Mouse (Mus musculus) megakaryocyte-erythroid progenitor cell, adult 5-6 weeks (primary cell): ENCODE data around the gene Prune1. TPM values are rescaled to one million over a fixed set of nuclear protein-coding genes. Genes with fewer than 3 reads are reported as not detected.

Source experiments
- ATAC-seq: replicated peaks from 2 replicates; pipeline ENCODE4 v1.8.0; 2016; ENCODE audit warnings: mild to moderate bottlenecking, inconsistent platforms; ENCODE audit not compliant: severe bottlenecking, poor library complexity, low FRiP score, low TSS enrichment
- total RNA-seq, 2 experiments: library from RNA; stranded (forward) in 1 of 2; stranded (reverse) in 1 of 2; fragments of 200-1000, 215-1000 nt in 1 of 2; fragments of >200 nt in 1 of 2; fragmentation: Nextera tagmentation in 1 of 2; gene quantifications; 2 replicates each; pipeline ENCODE4 v1.2.3; 2014 to 2017

Gene Prune1
- total RNA-seq, 2 experiments from 2014 or later, result 10.1 to 20.2 TPM

DNA sequence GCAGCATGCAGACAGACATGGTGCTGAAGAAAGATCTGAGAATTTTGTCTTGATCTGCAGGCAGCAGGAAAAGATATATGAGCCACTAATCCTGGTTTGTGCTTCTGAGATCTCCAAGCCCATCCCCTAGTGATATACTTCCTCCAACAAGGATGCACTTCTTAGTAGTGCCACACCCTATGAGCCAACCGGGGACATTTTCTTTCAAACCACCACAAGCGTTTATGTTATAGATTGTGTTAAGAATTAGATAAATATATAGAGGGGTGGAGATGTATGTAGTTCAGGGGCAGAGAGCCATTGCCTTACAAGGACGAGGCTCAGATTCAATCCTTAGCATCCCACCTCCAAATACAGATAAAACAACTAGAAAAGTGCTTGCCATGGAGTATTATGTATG, 28.6 kb upstream of the Prune1 start:
- no peak for ATAC-seq

DNA sequence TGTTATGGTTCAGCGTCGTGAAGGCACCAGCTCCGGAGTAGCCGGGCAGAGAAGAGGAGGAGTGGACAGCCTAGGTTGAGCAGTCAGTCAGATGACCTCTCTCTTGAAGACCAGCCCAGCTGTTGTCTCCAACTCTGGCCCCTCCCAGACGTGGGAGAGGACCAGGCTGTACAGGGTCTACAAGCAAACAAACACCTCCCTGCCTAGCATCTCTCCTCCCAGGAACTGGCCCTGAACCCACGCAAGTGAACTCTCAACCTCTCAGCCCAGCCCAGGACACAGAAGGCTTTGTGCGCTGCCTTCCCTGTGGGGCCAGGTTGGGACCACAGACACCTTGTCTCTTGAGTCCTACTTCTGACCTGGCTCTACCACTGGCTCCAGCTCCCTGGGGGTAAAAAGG, 25.2 kb upstream of the Prune1 start, which contains the start of gene Anxa9:
TSS of gene Anxa9 (minus strand) at position 77 of the 400 bp plus-strand sequence.
- ATAC-seq, result no peak

DNA sequence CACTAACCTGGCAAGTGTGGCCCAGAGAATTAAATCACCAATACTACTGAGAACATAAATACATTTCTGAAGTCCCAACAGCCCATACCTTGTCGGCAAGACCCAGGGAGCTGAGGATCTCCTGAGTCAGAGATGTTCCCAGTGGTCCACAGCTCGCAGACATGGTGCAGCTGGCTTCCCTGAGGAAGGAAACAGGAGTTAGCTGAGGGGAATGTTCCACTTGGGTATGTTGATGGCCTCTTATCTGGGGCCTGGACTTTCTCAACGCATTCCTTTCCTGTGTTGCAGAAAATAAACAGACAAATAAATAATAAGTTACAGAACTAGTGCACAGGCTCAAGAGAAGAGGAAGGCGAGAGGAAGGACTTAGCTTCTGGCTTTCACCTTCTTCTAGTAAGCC, 24.4 kb upstream of the Prune1 start:
- ATAC-seq, result no peak

DNA sequence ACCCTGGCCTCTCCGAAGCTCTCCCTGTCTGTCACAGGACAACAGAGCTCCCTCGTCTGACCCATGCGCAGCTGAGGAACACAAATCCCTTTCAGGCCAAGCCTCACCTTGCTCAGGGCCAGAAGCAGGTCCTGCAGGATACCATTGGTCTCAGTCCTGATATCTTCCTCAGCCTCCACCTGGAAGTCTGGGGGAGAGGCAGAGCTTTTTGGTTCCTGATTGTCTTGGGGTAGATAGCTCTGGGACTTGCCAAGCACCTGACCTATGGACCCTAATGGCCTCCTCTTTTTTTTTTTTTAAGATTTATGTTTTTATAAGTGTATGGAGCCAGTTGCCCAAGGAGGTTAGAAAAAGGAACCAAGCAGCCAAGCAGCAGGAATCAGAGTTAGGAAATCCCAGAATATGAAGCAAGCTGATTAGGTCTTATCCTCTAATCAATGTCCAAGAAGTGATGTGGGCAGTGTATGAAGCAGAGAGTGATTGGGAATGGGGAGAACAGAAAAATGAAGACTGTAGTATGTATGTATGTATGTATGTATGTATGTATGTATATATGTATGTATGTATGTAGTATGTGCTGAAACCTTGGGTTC, 19.4 kb upstream of the Prune1 start:
- ATAC-seq, result no peak

DNA sequence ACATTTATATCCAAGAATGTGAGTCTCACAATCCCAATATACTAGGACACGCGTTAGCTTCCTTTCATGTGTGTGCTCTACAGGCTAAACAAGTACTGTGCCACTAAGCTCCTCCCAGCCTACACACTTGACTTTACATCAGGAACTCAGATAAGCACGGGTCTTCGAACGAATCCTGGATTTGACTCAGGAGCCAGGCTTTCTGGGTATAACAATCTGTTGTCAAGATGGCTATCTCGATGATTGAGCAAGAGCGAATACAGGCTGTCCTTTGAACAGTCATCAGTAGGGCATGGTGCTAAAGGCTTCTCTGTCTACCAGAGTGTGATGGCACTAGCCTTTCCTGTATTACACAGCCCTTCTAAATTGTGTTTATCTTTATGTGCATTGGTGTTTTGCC, 16.1 kb upstream of the Prune1 start:
- ATAC-seq, result no peak

DNA sequence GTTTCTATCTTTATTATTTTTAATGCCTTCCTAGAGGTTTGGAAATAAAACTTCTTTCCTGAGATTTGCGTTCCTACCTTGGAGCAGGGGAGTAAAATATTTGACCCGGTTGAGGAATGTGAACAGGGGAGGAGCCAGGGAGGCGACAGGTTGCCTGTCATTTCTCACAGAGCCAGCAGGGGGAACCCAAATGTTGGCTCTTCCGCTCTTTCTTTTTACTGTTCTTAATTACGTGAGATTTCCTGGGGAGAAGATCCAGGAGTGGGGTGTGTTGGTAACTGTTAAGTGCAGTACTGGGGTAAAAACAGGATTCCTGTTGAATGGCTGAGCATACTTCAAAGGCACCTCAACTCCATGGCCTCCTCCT, 14.2 kb upstream of the Prune1 start:
- peak; percentile 60 for ATAC-seq

DNA sequence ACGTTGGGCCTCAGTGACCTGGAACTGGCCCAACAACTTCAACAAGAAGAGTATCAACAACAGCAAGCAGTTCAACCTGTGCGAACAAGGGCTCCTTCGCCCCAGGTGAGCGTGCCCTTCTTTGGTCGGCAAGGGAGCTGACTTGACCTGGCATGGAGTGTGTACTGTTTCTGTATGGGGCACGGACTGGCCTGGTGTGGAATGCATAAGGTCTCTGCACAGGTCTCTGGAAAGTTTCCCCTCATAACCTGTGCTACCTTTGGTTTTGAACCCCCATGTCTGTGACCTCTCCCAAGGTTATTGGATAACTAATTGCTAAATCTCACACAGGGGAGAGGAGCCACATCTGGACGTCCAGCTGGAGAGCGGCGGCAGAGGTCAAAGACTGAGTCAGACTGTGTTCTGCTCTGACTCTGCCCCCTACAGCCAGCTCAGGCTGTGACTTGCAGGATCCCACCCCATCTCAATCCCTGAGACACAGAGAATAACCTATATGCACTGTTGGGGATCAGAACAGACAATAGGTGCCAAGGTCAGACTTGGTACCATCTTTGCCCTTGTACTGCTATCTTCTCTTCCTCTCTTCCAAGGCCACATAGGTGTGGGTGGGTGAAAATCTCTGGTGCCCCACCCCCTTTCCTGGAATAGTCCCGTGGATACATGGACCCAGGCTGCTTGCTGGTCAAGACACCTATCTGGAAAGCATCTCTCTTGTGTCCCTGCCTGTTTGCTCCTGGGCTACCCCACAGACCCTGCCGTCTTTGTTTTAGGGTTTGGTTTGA, 13.6 kb upstream of the Prune1 start:
- no peak for ATAC-seq

DNA sequence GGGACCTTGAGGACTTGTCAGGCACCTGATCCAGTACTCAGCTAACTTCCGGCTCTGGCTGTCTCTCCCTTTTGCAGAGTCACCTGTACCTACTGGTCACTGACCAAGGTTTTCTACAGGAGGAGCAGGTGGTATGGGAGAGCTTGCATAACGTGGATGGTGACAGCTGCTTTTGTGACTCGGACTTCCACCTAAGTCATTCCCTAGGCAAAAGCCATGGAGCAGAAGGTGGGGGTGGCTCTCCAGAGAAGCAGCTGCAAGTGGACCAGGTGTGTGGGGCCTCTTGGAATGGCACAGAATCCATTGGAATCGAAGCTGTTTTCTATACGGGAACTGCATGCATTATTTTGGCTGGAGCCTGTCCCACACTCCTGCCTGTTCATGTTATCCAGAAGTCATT, 12.8 kb upstream of the Prune1 start:
- no peak for ATAC-seq

DNA sequence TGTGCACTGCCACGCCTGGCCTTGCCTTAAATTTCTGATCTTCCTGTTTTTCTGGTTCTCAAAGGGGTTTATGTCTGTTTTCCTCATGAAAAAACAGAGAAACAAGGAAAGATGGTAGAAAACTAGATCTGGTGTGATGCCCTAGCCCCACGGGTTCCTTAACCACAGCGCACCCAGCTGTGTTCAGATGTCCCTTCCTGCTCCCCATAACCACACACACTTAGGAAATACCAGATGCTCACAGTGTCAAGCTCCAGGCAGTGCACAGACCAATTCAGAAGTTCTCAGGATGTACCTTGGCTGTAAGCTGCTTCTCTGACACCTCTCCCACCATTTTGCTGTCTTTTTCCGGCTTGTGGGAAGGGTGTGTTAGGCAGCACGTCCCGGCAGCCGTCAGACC, 12.4 kb upstream of the Prune1 start:
- ATAC-seq, result no peak

DNA sequence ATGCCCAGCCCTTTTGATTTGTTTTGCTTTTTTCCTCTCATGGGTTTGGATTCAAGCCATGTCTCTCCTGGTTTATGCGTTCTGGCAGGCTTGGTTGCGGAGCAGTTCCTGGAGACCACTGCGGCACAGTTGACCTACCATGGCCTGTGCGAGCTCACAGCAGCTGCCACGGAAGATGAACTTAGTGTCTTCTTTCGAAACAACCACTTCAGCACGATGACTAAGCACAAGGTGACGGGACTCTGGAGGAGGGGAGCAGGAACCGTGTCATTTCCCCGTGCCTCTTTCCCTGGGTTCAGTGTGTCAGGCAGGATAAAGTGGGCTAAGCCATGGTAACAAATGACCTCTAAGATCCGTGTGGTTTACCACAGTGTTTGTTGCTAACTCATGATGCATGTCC, 11.7 kb upstream of the Prune1 start:
- peak; percentile 43 for ATAC-seq

DNA sequence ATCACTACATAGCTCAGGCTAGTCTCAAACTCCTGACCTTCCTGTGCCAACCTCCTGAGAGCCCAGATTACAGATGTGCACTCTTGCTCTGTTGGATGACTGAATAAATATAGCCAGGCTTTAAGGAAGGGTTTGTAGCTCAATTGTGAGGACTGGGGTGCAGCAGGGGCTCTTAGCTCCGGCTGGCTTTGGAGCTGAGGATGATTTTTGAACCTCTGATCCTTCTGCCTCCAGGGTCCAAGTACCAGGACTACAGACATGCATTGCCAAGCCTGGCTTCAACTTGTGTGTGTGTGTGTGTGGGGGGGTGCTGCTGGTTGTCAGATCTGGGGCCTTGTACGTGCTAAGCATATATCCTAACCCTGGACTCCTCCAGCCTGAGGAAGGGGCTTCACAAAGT, 11.0 kb upstream of the Prune1 start:
- no peak for ATAC-seq

DNA sequence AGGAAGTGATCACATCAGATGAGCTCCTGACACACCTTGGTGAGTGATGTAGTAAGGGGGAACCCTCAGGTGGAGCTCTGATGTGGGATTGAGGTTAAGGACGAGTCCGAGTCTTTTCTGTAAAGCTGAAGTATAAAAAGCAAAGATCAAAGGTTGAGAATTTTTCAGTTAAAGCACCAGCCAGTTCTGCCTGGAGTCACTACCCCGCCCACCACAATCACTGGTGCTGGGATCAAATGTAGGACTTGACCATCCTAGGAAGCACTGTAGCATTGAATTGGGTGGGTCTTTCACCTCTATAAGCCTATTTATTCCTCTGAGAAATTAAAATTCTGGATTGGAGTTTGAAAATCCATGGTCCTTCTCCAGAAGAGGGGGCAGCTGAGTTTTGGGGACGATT, 9.2 kb upstream of the Prune1 start:
- no peak for ATAC-seq

DNA sequence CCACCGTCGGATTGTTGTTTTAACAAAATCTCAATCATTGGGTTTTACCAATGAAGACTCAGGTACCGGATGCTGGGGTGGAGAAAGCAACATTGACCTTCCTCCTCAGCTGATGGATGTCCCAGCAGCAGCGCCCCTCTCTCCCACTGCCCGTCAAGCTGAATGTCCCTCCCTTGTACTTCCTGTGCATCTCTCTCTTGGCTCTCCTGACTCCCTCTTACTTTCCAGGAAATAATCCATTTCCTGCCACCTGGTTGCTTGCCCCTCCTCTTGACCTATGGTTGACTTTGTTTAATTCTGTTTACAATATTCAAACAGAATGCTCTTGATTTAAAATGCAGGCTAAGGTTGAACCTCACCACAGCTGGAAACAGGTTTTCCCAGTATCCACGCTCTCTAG, 8.3 kb upstream of the Prune1 start:
- no peak for ATAC-seq

DNA sequence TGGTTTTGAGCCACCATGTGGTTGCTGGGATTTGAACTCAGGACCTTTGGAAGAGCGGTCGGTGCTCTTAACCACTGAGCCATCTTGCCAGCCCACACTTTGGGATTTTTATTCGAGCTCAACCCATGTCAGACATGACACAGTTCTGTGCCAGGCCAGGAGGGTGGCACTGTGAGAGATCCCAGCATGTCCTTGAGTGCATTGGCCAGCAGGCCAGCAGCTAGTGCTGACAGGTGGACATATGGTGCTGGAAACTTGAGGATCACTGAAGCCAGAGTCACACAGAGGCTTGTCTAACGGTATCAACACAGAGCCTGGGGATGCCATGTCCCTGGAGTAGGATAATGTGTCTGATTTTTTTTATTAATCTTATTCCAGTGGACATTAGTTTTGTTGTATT, 7.5 kb upstream of the Prune1 start:
- ATAC-seq, result no peak

DNA sequence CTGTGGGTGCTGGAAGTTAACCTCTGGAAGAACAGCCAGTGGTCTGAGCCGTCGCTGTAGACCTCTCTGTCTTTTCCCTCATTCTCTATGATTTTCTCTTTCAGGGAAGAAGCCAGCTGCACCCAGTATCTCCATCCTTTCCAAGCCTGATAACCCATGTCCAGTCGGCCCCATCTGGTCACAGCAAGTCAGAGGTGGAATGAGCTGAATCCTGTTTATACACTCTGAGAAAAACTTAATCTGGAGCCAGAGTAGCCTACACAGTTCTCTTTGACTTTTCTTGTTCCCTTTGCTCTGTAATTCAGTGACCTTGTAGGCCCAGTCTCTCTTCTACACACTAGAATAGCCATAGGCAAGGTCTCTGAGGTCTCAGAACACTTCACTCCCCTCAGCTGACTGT, 5.7 kb upstream of the Prune1 start:
- ATAC-seq, result no peak

DNA sequence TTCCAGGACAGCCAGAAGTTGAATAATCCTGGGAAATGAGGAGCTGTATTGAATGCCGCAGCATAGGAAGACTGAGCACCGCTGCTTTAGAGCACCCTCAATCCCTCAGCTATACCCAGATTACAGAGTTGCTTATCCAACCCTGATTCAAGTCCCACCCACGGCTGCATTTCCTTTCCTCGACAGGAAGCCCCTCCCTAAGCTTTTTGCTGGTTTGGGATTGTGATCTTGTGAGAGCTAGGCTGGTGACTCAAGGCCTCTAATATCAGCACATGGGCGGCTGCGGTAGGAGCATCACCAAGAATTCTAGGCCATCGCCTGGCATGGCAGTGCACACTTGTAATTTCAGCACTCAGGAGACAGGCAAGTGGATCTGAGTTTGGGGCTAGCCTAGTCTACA, 4.6 kb upstream of the Prune1 start:
- ATAC-seq, result no peak

DNA sequence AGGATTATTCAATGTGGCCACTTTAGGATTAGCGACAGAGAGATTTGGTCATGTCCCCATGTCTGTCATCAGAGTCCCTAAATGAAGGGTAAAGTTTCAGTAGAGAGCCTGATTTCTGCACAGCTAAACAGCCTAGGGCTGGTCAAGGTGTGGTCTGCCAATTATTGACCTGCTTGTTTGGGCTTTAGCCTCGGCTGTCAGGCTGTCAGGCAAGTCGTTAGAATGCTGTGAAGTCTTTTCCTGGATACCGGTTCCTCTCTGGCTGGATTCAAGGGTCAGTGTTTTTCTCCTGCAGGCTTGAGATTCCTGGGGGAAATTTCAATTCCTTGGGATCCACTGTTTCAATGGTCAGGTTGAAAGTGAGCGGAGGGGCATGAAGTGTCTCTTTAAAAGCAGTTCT, 4.1 kb upstream of the Prune1 start:
- no peak for ATAC-seq

DNA sequence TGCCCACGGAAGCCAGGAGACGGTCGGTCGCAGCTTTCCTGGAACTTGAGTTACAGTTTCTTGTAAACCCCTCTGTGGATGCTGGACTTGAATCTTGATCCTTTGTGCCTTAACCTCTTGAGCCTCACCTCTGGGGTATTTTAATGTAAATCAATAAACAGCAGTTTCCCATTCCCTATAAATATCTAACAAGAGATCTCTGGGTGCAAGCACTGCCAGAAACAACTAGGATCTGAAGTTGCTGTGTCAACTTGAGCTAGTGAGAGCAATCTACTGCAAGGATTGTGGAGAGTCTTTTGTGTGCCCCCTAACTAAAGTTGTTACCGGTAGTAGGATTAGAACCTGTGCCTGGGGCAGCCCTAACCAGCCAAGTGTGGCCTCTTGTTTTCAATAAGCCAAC, 3.5 kb upstream of the Prune1 start:
- no peak for ATAC-seq

DNA sequence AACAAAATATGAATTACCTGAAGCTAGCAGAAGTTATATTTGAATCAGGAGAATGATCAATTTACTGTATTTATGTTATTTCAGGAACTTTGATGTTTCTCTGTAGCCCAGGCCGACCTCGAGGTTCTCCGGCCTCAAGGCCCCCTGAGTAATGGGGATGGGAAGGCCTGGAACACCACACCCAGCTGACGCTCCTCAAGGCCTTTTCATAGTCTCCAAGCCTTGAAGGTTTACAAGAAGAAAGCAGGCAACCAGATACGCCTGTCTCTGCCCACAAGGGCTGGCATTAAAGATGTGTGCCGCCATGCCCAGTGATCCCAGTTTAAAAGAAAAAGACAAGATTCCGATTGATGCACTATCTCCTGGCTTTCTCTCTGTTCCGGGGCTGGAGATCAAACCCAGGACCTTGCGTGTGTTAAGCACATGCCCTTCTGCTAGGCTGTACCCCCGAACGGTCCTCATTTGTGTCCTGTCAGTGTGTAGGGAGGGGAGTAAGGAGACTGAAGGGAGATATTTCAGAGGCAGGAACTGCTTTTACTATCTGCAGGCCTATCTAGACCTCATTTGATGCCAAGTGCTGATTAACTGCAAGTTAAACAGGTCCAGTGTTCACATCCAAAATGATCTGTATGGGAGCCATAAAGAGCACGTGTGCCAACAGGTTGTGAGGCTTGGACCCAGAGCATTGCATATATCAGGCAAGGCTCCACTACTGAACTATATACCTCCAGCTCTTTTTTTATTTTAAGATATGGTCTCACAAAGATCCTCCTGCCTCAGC, 2.8 kb upstream of the Prune1 start:
- no peak for ATAC-seq

DNA sequence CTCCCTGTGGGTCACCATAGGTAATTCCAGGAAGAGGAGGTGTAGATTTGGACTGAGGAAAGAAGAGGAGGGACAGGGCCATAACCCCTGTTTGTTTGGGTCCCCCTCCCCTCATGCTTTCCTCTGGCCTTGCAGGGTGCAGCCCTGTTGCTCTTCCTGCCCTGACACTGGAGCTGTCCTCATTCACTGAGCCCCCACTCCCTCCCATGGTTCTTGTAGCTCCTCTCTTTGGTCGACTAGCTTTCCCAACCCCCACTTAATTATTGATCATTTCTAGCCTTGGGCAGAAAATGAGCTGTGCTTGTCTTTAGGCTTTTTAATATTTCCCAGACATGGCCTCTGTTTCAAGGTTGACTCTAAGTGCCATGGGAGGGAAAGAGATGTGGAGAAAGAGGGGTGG, 2.2 kb upstream of the Prune1 start:
- no peak for ATAC-seq

DNA sequence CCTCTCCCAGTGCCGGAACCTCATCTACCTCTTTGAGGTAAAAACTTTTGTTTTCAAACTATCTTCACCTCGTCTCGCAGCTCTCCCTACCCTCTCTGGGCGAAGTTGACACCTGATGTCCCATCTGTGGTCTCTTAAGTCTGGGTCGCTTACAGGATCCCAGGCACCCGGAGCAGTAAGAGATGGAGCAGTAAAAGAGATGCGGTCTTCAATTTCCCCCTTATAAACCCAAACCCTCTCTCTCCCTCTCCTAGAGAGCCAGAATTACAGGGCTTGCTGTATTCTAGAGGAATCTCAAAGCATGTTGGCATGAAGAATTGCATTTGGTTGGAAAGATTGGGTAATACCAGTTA, 1.7 kb upstream of the Prune1 start:
- ATAC-seq, result no peak
